Mouse (Mus musculus): ENCODE data around the gene Tmem89. TPM values are rescaled to one million over a fixed set of nuclear protein-coding genes. Genes with fewer than 3 reads are reported as not detected.

Tmem89 gene
- polyA plus RNA-seq, 1 experiment, result 0.69 TPM

Other genes with a start within 250 kb of the Tmem89 start
- 18.3 and 18.9 TPM in 2 replicates for gene Prkar2a, start 225.3 kb upstream of the Tmem89 start, polyA plus RNA-seq (2012; rRNA removed)
- 261 and 273 TPM in 2 replicates for gene Ip6k2, start 130.8 kb upstream of the Tmem89 start, polyA plus RNA-seq (2012; rRNA removed)
- gene Nckipsd, start 106.3 kb upstream of the Tmem89 start, polyA plus RNA-seq (2012; rRNA removed), result 43.0 and 46.4 TPM in 2 replicates
- 1.0 and 1.1 TPM in 2 replicates for gene Celsr3, start 88.3 kb upstream of the Tmem89 start, polyA plus RNA-seq (2012; rRNA removed)
- gene Slc26a6, start 61.3 kb upstream of the Tmem89 start, polyA plus RNA-seq (2012; rRNA removed), result 10.7 and 17.5 TPM in 2 replicates
- 396 and 468 TPM in 2 replicates for gene Uqcrc1, start 22.0 kb downstream of the Tmem89 start, polyA plus RNA-seq (2012; rRNA removed)
- gene Col7a1, start 39.0 kb downstream of the Tmem89 start, polyA plus RNA-seq (2012; rRNA removed), result 17.9 and 18.8 TPM in 2 replicates
- gene Ucn2, start 71.4 kb downstream of the Tmem89 start, polyA plus RNA-seq (2012; rRNA removed), result 2.1 and 3.0 TPM in 2 replicates
- 43.8 and 48.3 TPM in 2 replicates for gene Pfkfb4, start 77.2 kb downstream of the Tmem89 start, polyA plus RNA-seq (2012; rRNA removed)
- 224 and 225 TPM in 2 replicates for gene Shisa5, start 123.9 kb downstream of the Tmem89 start, polyA plus RNA-seq (2012; rRNA removed)
- gene Trex1, start 145.1 kb downstream of the Tmem89 start, polyA plus RNA-seq (2012; rRNA removed), result 48.4 and 60.7 TPM in 2 replicates
- gene Atrip, start 159.5 kb downstream of the Tmem89 start, polyA plus RNA-seq (2012; rRNA removed), result 21.9 and 24.2 TPM in 2 replicates
- gene Ccdc51, start 167.9 kb downstream of the Tmem89 start, polyA plus RNA-seq (2012; rRNA removed), result 5.1 and 6.2 TPM in 2 replicates
- 28.8 and 29.5 TPM in 2 replicates for gene Tma7, start 168.0 kb downstream of the Tmem89 start, polyA plus RNA-seq (2012; rRNA removed)
- gene Plxnb1, start 180.8 kb downstream of the Tmem89 start, polyA plus RNA-seq (2012; rRNA removed), result 11.9 and 13.9 TPM in 2 replicates
- gene Fbxw21, start 247.4 kb downstream of the Tmem89 start, polyA plus RNA-seq (2012; rRNA removed), result not detected in 2 replicates